Mouse (Mus musculus): ENCODE measurements around the gene Emsy. TPM values are rescaled to one million over a fixed set of nuclear protein-coding genes. Genes with fewer than 3 reads are reported as not detected.

The Emsy gene
- total and polyA plus RNA-seq, 3 experiments, result 12.3 to 25.2 (median 14.6) TPM

- Histone ChIP-seq H3K4me2 (ENCODE audit: insufficient read depth, low read depth, poor library complexity, severe bottlenecking) (no peak overlapping the region), H3K9me3 (replicated peaks; ENCODE audit: low read length) (no peaks in the 10 kb centered on the region), H3K79me2 (replicated peaks; ENCODE audit: control insufficient read depth, extremely low read depth, insufficient read depth, poor library complexity, severe bottlenecking) (no peaks in the 10 kb centered on the region), H3K4me1 (ENCODE audit: control insufficient read depth in 1 of 2, insufficient read depth in 2 of 2) (peaks cover 0 to 2% of the 10 kb centered on the region in 2 experiments; a peak in 1 of 4 replicates), H3K27me3 (replicated peaks) (no peaks in the 10 kb centered on the region), H3K9ac (ENCODE audit: insufficient read depth, low read depth) (no peak overlapping the region), H3K36me3 (replicated peaks in 1 of 2; ENCODE audit: control insufficient read depth in 1 of 2, insufficient read depth in 1 of 2, low read length in 1 of 2) (peaks cover 0 to 15% of the 10 kb centered on the region in 2 experiments), H3K27ac (ENCODE audit: insufficient read depth, low read depth) (no peak overlapping the region), H3K4me3 (replicated peaks in 1 of 3; ENCODE audit: low read depth in 2 of 3, low read length in 2 of 3, poor library complexity in 1 of 3) (no peak overlapping the region)
- in situ Hi-C loops (cut with MboI; ENCODE audit: low pct_ligation_motif_present, low pct_unique_long_range_greater_than_20kb, low sequenced_read_pairs) (no loop called here), dilution Hi-C loops (cut with MboI; ENCODE audit: extremely low pct_ligation_motif_present, extremely low pct_unique_long_range_greater_than_20kb, low sequenced_read_pairs) (no loop called here)
- DNase-seq (ENCODE audit: extremely low read depth), result no peak
- TF ChIP-seq TCF12 (IDR thresholded peaks at IDR 0.05; ENCODE audit: low read depth, low read length) (no peak), CTCF (conservative IDR thresholded peaks at IDR 0.05 in 1 of 2, IDR thresholded peaks at IDR 0.05 in 1 of 2; ENCODE audit: low read depth in 2 of 2, low read length in 2 of 2) (no peak), JUND (conservative IDR thresholded peaks at IDR 0.05; ENCODE audit: low read depth, low read length) (no peak), MYC (IDR thresholded peaks at IDR 0.05; ENCODE audit: low read depth, low read length) (no peak), EP300 (IDR thresholded peaks at IDR 0.05; ENCODE audit: low read length) (no peak), RAD21 (IDR thresholded peaks at IDR 0.05; ENCODE audit: low read depth, low read length) (no peak)
Observed at GRCm38 (mm10) chr7:98665726-98666125, 9.1 kb upstream of the Emsy start.

- DNase-seq (ENCODE audit: extremely low read depth), result no peak
- Histone ChIP-seq H3K9me3 (replicated peaks; ENCODE audit: low read length) (no peaks in the 10 kb centered on the region), H3K27me3 (replicated peaks) (no peaks in the 10 kb centered on the region), H3K27ac (ENCODE audit: insufficient read depth, low read depth) (no peak overlapping the region), H3K9ac (ENCODE audit: insufficient read depth, low read depth) (no peak overlapping the region), H3K4me3 (replicated peaks in 1 of 3; ENCODE audit: low read depth in 2 of 3, low read length in 2 of 3, poor library complexity in 1 of 3) (no peak overlapping the region), H3K4me2 (ENCODE audit: insufficient read depth, low read depth, poor library complexity, severe bottlenecking) (no peak overlapping the region), H3K36me3 (replicated peaks in 1 of 2; ENCODE audit: control insufficient read depth in 1 of 2, insufficient read depth in 1 of 2, low read length in 1 of 2) (peaks cover 0 to 21% of the 10 kb centered on the region in 2 experiments), H3K4me1 (ENCODE audit: control insufficient read depth in 1 of 2, insufficient read depth in 2 of 2) (peaks cover 0 to 2% of the 10 kb centered on the region in 2 experiments; a peak in 1 of 4 replicates), H3K79me2 (replicated peaks; ENCODE audit: control insufficient read depth, extremely low read depth, insufficient read depth, poor library complexity, severe bottlenecking) (no peaks in the 10 kb centered on the region)
- in situ Hi-C loops (cut with MboI; ENCODE audit: low pct_ligation_motif_present, low pct_unique_long_range_greater_than_20kb, low sequenced_read_pairs) (no loop called here), dilution Hi-C loops (cut with MboI; ENCODE audit: extremely low pct_ligation_motif_present, extremely low pct_unique_long_range_greater_than_20kb, low sequenced_read_pairs) (no loop called here)
- TF ChIP-seq ZNF384 (IDR thresholded peaks at IDR 0.05; ENCODE audit: low read depth, low read length) (peak; percentile 28; the same call in 1 of the 2 replicates), MAFK (IDR thresholded peaks at IDR 0.05; ENCODE audit: insufficient replicate concordance, low read length) (no peak)
Observed at GRCm38 (mm10) chr7:98665166-98665565, 8.6 kb upstream of the Emsy start.

- H3K4me2 ChIP-seq (ENCODE audit: insufficient read depth, low read depth, poor library complexity, severe bottlenecking), result peak overlapping the region; percentile 88
- dilution Hi-C loops (cut with MboI; ENCODE audit: extremely low pct_ligation_motif_present, extremely low pct_unique_long_range_greater_than_20kb, low sequenced_read_pairs), result no loop called here
- peak; percentile 18; the same call in 1 of the 2 replicates for TF ChIP-seq MEF2A (IDR thresholded peaks at IDR 0.05; ENCODE audit: borderline replicate concordance, low read depth, low read length)
- no peak for TF ChIP-seq USF2 (conservative IDR thresholded peaks at IDR 0.05; ENCODE audit: low read depth, low read length)
- no peak for TF ChIP-seq GABPA (IDR thresholded peaks at IDR 0.05; ENCODE audit: insufficient replicate concordance, low read depth, low read length)
- no peak for TF ChIP-seq PAX5 (IDR thresholded peaks at IDR 0.05; ENCODE audit: low read length)
- no peak; a peak in 1 of 4 replicates for TF ChIP-seq CTCF (conservative IDR thresholded peaks at IDR 0.05 in 1 of 2, IDR thresholded peaks at IDR 0.05 in 1 of 2; ENCODE audit: low read depth in 2 of 2, low read length in 2 of 2)
- no peak for TF ChIP-seq ZNF384 (IDR thresholded peaks at IDR 0.05; ENCODE audit: low read depth, low read length)
- no peak for TF ChIP-seq BHLHE40 (IDR thresholded peaks at IDR 0.05; ENCODE audit: low read depth, low read length)
- 0 out of 2 replicates have a peak, but pooled peaks have one; percentile 46 for TF ChIP-seq MAZ (IDR thresholded peaks at IDR 0.05; ENCODE audit: low read depth, low read length)
- no peak for TF ChIP-seq IRF4 (IDR thresholded peaks at IDR 0.05; ENCODE audit: low read depth, low read length)
- TF ChIP-seq ELF1 (IDR thresholded peaks at IDR 0.05; ENCODE audit: low read depth, low read length), result peak; percentile 31; the same call in 1 of the 2 replicates
- TF ChIP-seq E2F4 (IDR thresholded peaks at IDR 0.05; ENCODE audit: insufficient replicate concordance, low read depth, low read length), result no peak
- peak; percentile 99 for TF ChIP-seq SIN3A (IDR thresholded peaks at IDR 0.05; ENCODE audit: low read length)
- no peak for TF ChIP-seq ZC3H11A (IDR thresholded peaks at IDR 0.05; ENCODE audit: low read depth, low read length)
- no peak for TF ChIP-seq JUND (conservative IDR thresholded peaks at IDR 0.05; ENCODE audit: low read depth, low read length)
- TF ChIP-seq ZKSCAN1 (IDR thresholded peaks at IDR 0.05; ENCODE audit: borderline replicate concordance, low read depth, low read length), result no peak
- TF ChIP-seq TCF12 (IDR thresholded peaks at IDR 0.05; ENCODE audit: low read depth, low read length), result 0 out of 2 replicates have a peak, but pooled peaks have one; percentile 38
- peak; percentile 65 for TF ChIP-seq NELFE (IDR thresholded peaks at IDR 0.05; ENCODE audit: low read depth, low read length)
- TF ChIP-seq POLR2A (IDR thresholded peaks at IDR 0.05; ENCODE audit: low read depth, low read length), result peak; percentile 50; the same call in 1 of the 2 replicates
- TF ChIP-seq NRF1 (IDR thresholded peaks at IDR 0.05; ENCODE audit: low read depth, low read length), result no peak
Observed at GRCm38 (mm10) chr7:98655681-98656530, 677 bp downstream of the Emsy start.

More at GRCm38 (mm10) chr7:98655681-98656530, 677 bp downstream of the Emsy start:
- Histone ChIP-seq H3K9ac (ENCODE audit: insufficient read depth, low read depth) (peak overlapping the region; percentile 73), H3K4me3 (replicated peaks in 1 of 3; ENCODE audit: low read depth in 2 of 3, low read length in 2 of 3, poor library complexity in 1 of 3) (peak overlapping the region; percentile 84 to 99 (median 92)), H3K27ac (ENCODE audit: insufficient read depth, low read depth) (peak overlapping the region; percentile 66), H3K79me2 (replicated peaks; ENCODE audit: control insufficient read depth, extremely low read depth, insufficient read depth, poor library complexity, severe bottlenecking) (peaks cover 42% of the 10 kb centered on the region), H3K36me3 (replicated peaks in 1 of 2; ENCODE audit: control insufficient read depth in 1 of 2, insufficient read depth in 1 of 2, low read length in 1 of 2) (peaks cover 10 to 54% of the 10 kb centered on the region in 2 experiments), H3K4me1 (ENCODE audit: control insufficient read depth in 1 of 2, insufficient read depth in 2 of 2) (peaks cover 0 to 27% of the 10 kb centered on the region in 2 experiments; a peak in 2 of 4 replicates), H3K27me3 (replicated peaks) (no peaks in the 10 kb centered on the region), H3K9me3 (replicated peaks; ENCODE audit: low read length) (no peaks in the 10 kb centered on the region)
- in situ Hi-C loops (cut with MboI; ENCODE audit: low pct_ligation_motif_present, low pct_unique_long_range_greater_than_20kb, low sequenced_read_pairs), result no loop called here
- DNase-seq (ENCODE audit: extremely low read depth), result peak; percentile 84

Measured in CH12.LX (cell line).